In genomic region chr7:143723841-143724240, GRCm38 (mm10) we compare ENCODE assay signal across 16 mouse cellular contexts. TPM values are rescaled to one million over a fixed set of nuclear protein-coding genes. Genes with fewer than 3 reads are reported as not detected.
DNase-seq lines count a peak whose midpoint lies in the region; ATAC-seq and TF ChIP-seq lines count a peak whose summit lies in the region.
"Had no signal": no experiment of that assay in that cellular context is flagged by ENCODE, and none has a peak within 500 bp of the region (broad histone marks: within the 10 kb centered on the region; RNA-seq: fewer than 3 reads in every experiment).

No protein-coding gene starts in this region.

- peak; percentile 73 for DNase-seq in urinary bladder, postnatal 14 days (ENCODE audit: low spot score)
- DNase-seq in urinary bladder, postnatal 4 days (ENCODE audit: low spot score in 2 of 2) = no peak
- peak; percentile 88 for DNase-seq in stomach, postnatal 0 days (ENCODE audit: low spot score)
- no peak for DNase-seq in yolk sac, embryonic 10.5 days (ENCODE audit: low spot score)
- DNase-seq in thymus, postnatal 4 days = no peak
- DNase-seq in ovary, postnatal 36 days (ENCODE audit: low spot score) = no peak
- DNase-seq: adrenal gland, adult 2 months; cerebellum, postnatal 14 days; forebrain, postnatal 0 days; thymus, postnatal 14 days had no signal

- H3K9me3 ChIP-seq in kidney, embryonic 15.5 days (replicated peaks) = no peaks in the 10 kb centered on the region
- no peaks in the 10 kb centered on the region for H3K9me3 ChIP-seq in lung, embryonic 16.5 days (ENCODE audit: control insufficient read depth, low read length)
- no peaks in the 10 kb centered on the region for H3K9me3 ChIP-seq in stomach, postnatal 0 days (ENCODE audit: control insufficient read depth, low read length)

- no peaks in the 10 kb centered on the region for H3K36me3 ChIP-seq in kidney, embryonic 15.5 days
- 0 out of 2 replicates have a peak, but pooled peaks cover 3% of the 10 kb centered on the region for H3K36me3 ChIP-seq in lung, embryonic 16.5 days (ENCODE audit: control insufficient read depth, insufficient read depth, low read length)
- H3K36me3 ChIP-seq in stomach, postnatal 0 days (ENCODE audit: control insufficient read depth, insufficient read depth, low read length) = no peaks in the 10 kb centered on the region; the same call in none of the 2 replicates

- H3K4me2 ChIP-seq in kidney, embryonic 15.5 days = no peak overlapping the region
- peak overlapping the region; percentile 51 for H3K4me2 ChIP-seq in lung, embryonic 16.5 days (ENCODE audit: low read depth, low read length)
- H3K4me2 ChIP-seq in stomach, postnatal 0 days (replicated peaks; ENCODE audit: low read depth) = peak overlapping the region; percentile 45

- no peak for TF ChIP-seq CTCF in stomach, postnatal 0 days (IDR thresholded peaks at IDR 0.05; ENCODE audit: low read depth)

- H3K4me3 ChIP-seq in kidney, embryonic 15.5 days (replicated peaks) = no peak overlapping the region
- H3K4me3 ChIP-seq in lung, embryonic 16.5 days (ENCODE audit: low read length) = peak overlapping the region; percentile 31
- H3K4me3 ChIP-seq in stomach, postnatal 0 days (ENCODE audit: low read depth, low read length) = peak overlapping the region; percentile 22; the same call in 1 of the 2 replicates

- 85% methylated on average over 4 of the region's 4 CpGs for WGBS in kidney, embryonic 15.5 days
- WGBS in lung, embryonic 16.5 days = 61% methylated on average over 4 of the region's 4 CpGs
- 66% methylated on average over 4 of the region's 4 CpGs for WGBS in stomach, postnatal 0 days

- ATAC-seq in kidney, embryonic 15.5 days (replicated peaks; ENCODE audit: low FRiP score) = peak; percentile 63; the same call in 1 of the 2 replicates
- peak; percentile 96 for ATAC-seq in lung, embryonic 16.5 days (ENCODE audit: low read depth)
- peak; percentile 96 for ATAC-seq in stomach, postnatal 0 days (ENCODE audit: low FRiP score, low TSS enrichment)
- ATAC-seq: forebrain, postnatal 0 days; hindbrain, postnatal 0 days; Patski had no signal

- no peak for TF ChIP-seq EP300 in stomach, postnatal 0 days (optimal IDR thresholded peaks at IDR 0.05)

- peaks cover 7% of the 10 kb centered on the region; the same call in 1 of the 2 replicates for H3K4me1 ChIP-seq in kidney, embryonic 15.5 days
- H3K4me1 ChIP-seq in lung, embryonic 16.5 days (replicated peaks; ENCODE audit: control insufficient read depth, insufficient read depth, low read length) = peaks cover 17% of the 10 kb centered on the region
- H3K4me1 ChIP-seq in stomach, postnatal 0 days (replicated peaks; ENCODE audit: control insufficient read depth, insufficient read depth) = no peaks in the 10 kb centered on the region

- H3K9ac ChIP-seq in kidney, embryonic 15.5 days = no peak overlapping the region
- peak overlapping the region; percentile 40 for H3K9ac ChIP-seq in lung, embryonic 16.5 days (ENCODE audit: low read length)
- H3K9ac ChIP-seq in stomach, postnatal 0 days (ENCODE audit: low read length) = peak overlapping the region; percentile 45
- H3K9ac ChIP-seq: forebrain, postnatal 0 days had no signal

- no peak overlapping the region for H3K27ac ChIP-seq in kidney, embryonic 15.5 days
- H3K27ac ChIP-seq in lung, embryonic 16.5 days (ENCODE audit: low read length) = peak overlapping the region; percentile 93
- peak overlapping the region; percentile 94 for H3K27ac ChIP-seq in stomach, postnatal 0 days (replicated peaks)
- H3K27ac ChIP-seq: hindbrain, postnatal 0 days had no signal

- H3K27me3 ChIP-seq in kidney, embryonic 15.5 days = no peaks in the 10 kb centered on the region
- no peaks in the 10 kb centered on the region for H3K27me3 ChIP-seq in lung, embryonic 16.5 days (ENCODE audit: control insufficient read depth, insufficient read depth, low read depth, low read length)
- H3K27me3 ChIP-seq in stomach, postnatal 0 days (ENCODE audit: control insufficient read depth, insufficient read depth, low read length) = no peaks in the 10 kb centered on the region
- H3K27me3 ChIP-seq: Patski had no signal

RNA-seq across cellular contexts. Expression of gene Osbpl5, which starts 32.9 kb away (rescaled TPM):
- 31.9 and 34.0 TPM in 2 replicates for polyA plus RNA-seq in kidney, embryonic 15.5 days (2015; fragmentation: Nextera tagmentation; extraction: Ambion mirVana)
- 45.5 and 48.3 TPM in 2 replicates for polyA plus RNA-seq in lung, embryonic 16.5 days (2015; fragmentation: Nextera tagmentation; extraction: Ambion mirVana)
- polyA plus RNA-seq in stomach, postnatal 0 days (2015; fragmentation: Nextera tagmentation; extraction: Ambion mirVana) = 29.9 and 32.0 TPM in 2 replicates

RNA-seq across cellular contexts. Expression of gene Tnfrsf23, which starts 38.2 kb away (rescaled TPM):
- 2.0 and 2.8 TPM in 2 replicates for polyA plus RNA-seq in kidney, embryonic 15.5 days (2015; fragmentation: Nextera tagmentation; extraction: Ambion mirVana)
- polyA plus RNA-seq in lung, embryonic 16.5 days (2015; fragmentation: Nextera tagmentation; extraction: Ambion mirVana) = 1.5 and 1.9 TPM in 2 replicates
- polyA plus RNA-seq in stomach, postnatal 0 days (2015; fragmentation: Nextera tagmentation; extraction: Ambion mirVana) = 2.9 and 4.0 TPM in 2 replicates

RNA-seq across cellular contexts. Expression of gene Mrgprg, which starts 43.0 kb away (rescaled TPM):
- polyA plus RNA-seq in kidney, embryonic 15.5 days (2015; fragmentation: Nextera tagmentation; extraction: Ambion mirVana) = not detected in 2 replicates
- polyA plus RNA-seq in lung, embryonic 16.5 days (2015; fragmentation: Nextera tagmentation; extraction: Ambion mirVana) = not detected in 2 replicates
- polyA plus RNA-seq in stomach, postnatal 0 days (2015; fragmentation: Nextera tagmentation; extraction: Ambion mirVana) = not detected in 2 replicates
- polyA plus RNA-seq: forebrain, postnatal 0 days; heart, embryonic 14.5 days; hindbrain, postnatal 0 days; liver, adult 2 months; Patski had no signal

Comparison
In these comparisons a context has a peak if more than half of its experiments do, and no peak if none do; other contexts are left out.
1. DNase-seq: peak in urinary bladder, postnatal 14 days (single experiment) and stomach, postnatal 0 days (single experiment); none in urinary bladder, postnatal 4 days (0 of 2), yolk sac, embryonic 10.5 days (single experiment), thymus, postnatal 4 days (single experiment) and ovary, postnatal 36 days (single experiment).
2. Peak in every context shown above with its lines, with median percentiles within 50 percentile points of each other: ATAC-seq.